Mouse (Mus musculus): ENCODE measurements around the gene Sema4b. TPM values are rescaled to one million over a fixed set of nuclear protein-coding genes. Genes with fewer than 3 reads are reported as not detected.

Sema4b gene
- total and polyA plus RNA-seq, 2 experiments from 2014 or later, result 29.2 to 43.7 TPM

- WGBS, result 93% methylated on average over 2 of the region's 2 CpGs
Measured at GRCm38 (mm10) chr7:80273456-80273855, 86.8 kb downstream of the Sema4b start.

More at GRCm38 (mm10) chr7:80273456-80273855, 86.8 kb downstream of the Sema4b start:
- Histone ChIP-seq H3K27ac (ENCODE audit: low read depth, low read length) (no peak overlapping the region), H3K4me3 (ENCODE audit: low read depth, low read length) (no peak overlapping the region), H3K9me3 (ENCODE audit: low read length) (peaks cover 5% of the 10 kb centered on the region; the same call in 1 of the 2 replicates), H3K9ac (replicated peaks; ENCODE audit: low read length, poor library complexity, severe bottlenecking) (no peak overlapping the region), H3K4me2 (ENCODE audit: low read depth, low read length, poor library complexity, severe bottlenecking) (no peak overlapping the region), H3K36me3 (ENCODE audit: insufficient read depth, low read length) (peaks cover 42% of the 10 kb centered on the region), H3K27me3 (ENCODE audit: insufficient read depth, low read length) (no peaks in the 10 kb centered on the region), H3K4me1 (ENCODE audit: insufficient read depth, low read length) (peaks cover 13% of the 10 kb centered on the region)
- DNase-seq (ENCODE audit: low spot score) (no peak), ATAC-seq (ENCODE audit: low FRiP score) (no peak)
- TF ChIP-seq CTCF (IDR thresholded peaks at IDR 0.05), result no peak

Other genes with a start within 250 kb of the Sema4b start
- 25.1 and 33.6 TPM in 2 replicates for gene Zfp710, start 162.0 kb upstream of the Sema4b start, total RNA-seq (2014; rRNA removed)
- gene Zfp710, start 162.0 kb upstream of the Sema4b start, polyA plus RNA-seq (2015; fragmentation: Nextera tagmentation; extraction: Ambion mirVana), result 9.8 and 10.7 TPM in 2 replicates
- 122 and 136 TPM in 2 replicates for gene Idh2, start 71.4 kb upstream of the Sema4b start, total RNA-seq (2014; rRNA removed)
- gene Idh2, start 71.4 kb upstream of the Sema4b start, polyA plus RNA-seq (2015; fragmentation: Nextera tagmentation; extraction: Ambion mirVana), result 115 and 124 TPM in 2 replicates
- 15.2 and 22.3 TPM in 2 replicates for gene Cib1, start 46.0 kb downstream of the Sema4b start, total RNA-seq (2014; rRNA removed)
- gene Cib1, start 46.0 kb downstream of the Sema4b start, polyA plus RNA-seq (2015; fragmentation: Nextera tagmentation; extraction: Ambion mirVana), result 30.6 and 33.7 TPM in 2 replicates
- 5.9 and 7.4 TPM in 2 replicates for gene Gdpgp1, start 46.0 kb downstream of the Sema4b start, total RNA-seq (2014; rRNA removed)
- gene Gdpgp1, start 46.0 kb downstream of the Sema4b start, polyA plus RNA-seq (2015; fragmentation: Nextera tagmentation; extraction: Ambion mirVana), result 2.5 and 2.8 TPM in 2 replicates
- 1.2 and 1.6 TPM in 2 replicates for gene Ttll13, start 59.5 kb downstream of the Sema4b start, total RNA-seq (2014; rRNA removed)
- gene Ttll13, start 59.5 kb downstream of the Sema4b start, polyA plus RNA-seq (2015; fragmentation: Nextera tagmentation; extraction: Ambion mirVana), result 2.4 and 3.2 TPM in 2 replicates
- gene Ngrn, start 74.4 kb downstream of the Sema4b start, total RNA-seq (2014; rRNA removed), result 50.9 and 76.4 TPM in 2 replicates
- 80.6 and 84.8 TPM in 2 replicates for gene Ngrn, start 74.4 kb downstream of the Sema4b start, polyA plus RNA-seq (2015; fragmentation: Nextera tagmentation; extraction: Ambion mirVana)
- 25.0 and 35.4 TPM in 2 replicates for gene Vps33b, start 82.8 kb downstream of the Sema4b start, total RNA-seq (2014; rRNA removed)
- gene Vps33b, start 82.8 kb downstream of the Sema4b start, polyA plus RNA-seq (2015; fragmentation: Nextera tagmentation; extraction: Ambion mirVana), result 15.3 and 18.3 TPM in 2 replicates
- gene Prc1, start 107.6 kb downstream of the Sema4b start, total RNA-seq (2014; rRNA removed), result 12.9 and 13.2 TPM in 2 replicates
- gene Prc1, start 107.6 kb downstream of the Sema4b start, polyA plus RNA-seq (2015; fragmentation: Nextera tagmentation; extraction: Ambion mirVana), result 13.3 and 14.1 TPM in 2 replicates
- 22.7 and 30.6 TPM in 2 replicates for gene Rccd1, start 137.6 kb downstream of the Sema4b start, total RNA-seq (2014; rRNA removed)
- gene Rccd1, start 137.6 kb downstream of the Sema4b start, polyA plus RNA-seq (2015; fragmentation: Nextera tagmentation; extraction: Ambion mirVana), result 7.4 and 7.9 TPM in 2 replicates
- 51.0 and 63.3 TPM in 2 replicates for gene Unc45a, start 154.2 kb downstream of the Sema4b start, total RNA-seq (2014; rRNA removed)
- gene Unc45a, start 154.2 kb downstream of the Sema4b start, polyA plus RNA-seq (2015; fragmentation: Nextera tagmentation; extraction: Ambion mirVana), result 54.6 and 55.9 TPM in 2 replicates
- gene Hddc3, start 156.3 kb downstream of the Sema4b start, total RNA-seq (2014; rRNA removed), result 35.9 and 36.7 TPM in 2 replicates
- gene Hddc3, start 156.3 kb downstream of the Sema4b start, polyA plus RNA-seq (2015; fragmentation: Nextera tagmentation; extraction: Ambion mirVana), result 15.1 and 16.8 TPM in 2 replicates
- 59.1 and 70.2 TPM in 2 replicates for gene Man2a2, start 184.5 kb downstream of the Sema4b start, total RNA-seq (2014; rRNA removed)
- gene Man2a2, start 184.5 kb downstream of the Sema4b start, polyA plus RNA-seq (2015; fragmentation: Nextera tagmentation; extraction: Ambion mirVana), result 13.7 and 16.6 TPM in 2 replicates
- 4.3 and 7.9 TPM in 2 replicates for gene Fes, start 201.1 kb downstream of the Sema4b start, total RNA-seq (2014; rRNA removed)
- 3.1 and 3.7 TPM in 2 replicates for gene Fes, start 201.1 kb downstream of the Sema4b start, polyA plus RNA-seq (2015; fragmentation: Nextera tagmentation; extraction: Ambion mirVana)
- gene Furin, start 218.6 kb downstream of the Sema4b start, total RNA-seq (2014; rRNA removed), result 16.6 TPM in 2 replicates
- 5.0 and 6.0 TPM in 2 replicates for gene Furin, start 218.6 kb downstream of the Sema4b start, polyA plus RNA-seq (2015; fragmentation: Nextera tagmentation; extraction: Ambion mirVana)

Measured in midbrain, postnatal 0 days (tissue).